Mouse (Mus musculus): ENCODE results near the gene Phpt1.

DNA sequence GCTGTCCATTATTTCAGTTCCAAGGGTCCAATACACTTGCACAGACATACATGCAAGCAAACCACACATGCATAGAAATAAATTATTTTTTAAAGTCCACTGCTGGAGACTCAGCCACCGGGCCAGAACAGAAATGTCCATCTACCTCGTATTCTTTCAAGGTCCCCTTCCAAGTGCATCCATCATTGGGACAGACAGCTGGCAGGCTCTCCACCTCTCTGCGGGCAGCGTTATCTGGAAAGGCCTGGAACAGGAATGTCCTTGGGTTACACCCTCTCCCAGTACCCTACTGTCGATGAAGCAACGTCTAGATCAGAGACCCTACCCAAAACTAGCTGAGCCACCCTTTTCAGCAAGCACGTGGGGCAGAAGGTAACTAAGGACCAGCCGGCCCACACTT lies 38.5 kb downstream of the Phpt1 start:
- TF ChIP-seq GATA1 (IDR thresholded peaks at IDR 0.05; ENCODE audit: low read length) (no peak), TAL1 (IDR thresholded peaks at IDR 0.05; ENCODE audit: low read length) (no peak)
